Mouse (Mus musculus): ENCODE results near the gene Omt2b. TPM values are rescaled to one million over a fixed set of nuclear protein-coding genes. Genes with fewer than 3 reads are reported as not detected.
"Not testable (repeated sequence)": the region's sequence is repeated elsewhere in the genome, so short reads cannot be mapped to it uniquely, and the experiment has no call there.

The Omt2b gene
- not detected for total RNA-seq (2021)

DNA sequence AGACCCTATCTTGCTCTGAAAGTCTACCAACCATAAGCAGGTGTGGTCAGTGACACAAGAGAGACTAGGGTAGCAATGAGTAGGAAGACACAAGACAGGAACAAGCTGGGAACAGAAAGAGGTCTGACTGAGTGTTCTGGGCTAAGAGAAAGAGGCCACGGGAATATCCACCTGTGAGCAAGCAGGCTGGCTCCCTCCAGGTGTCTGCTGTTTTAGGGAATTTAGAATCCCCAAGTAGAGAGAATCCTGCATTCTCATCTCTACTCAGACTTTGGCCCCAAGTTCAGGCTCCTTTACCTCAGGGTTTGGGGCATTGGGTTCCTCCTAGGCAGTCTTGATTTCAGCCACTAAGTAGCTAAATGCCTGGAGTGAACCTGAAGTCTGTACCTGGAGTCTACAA lies at the start of gene Omt2b:
Omt2b (plus strand) TSS at position 301 of the 400 bp plus-strand sequence.
- intact Hi-C loops (cut with DNase I); DNase-seq (ENCODE audit: low spot score in 2 of 2): not testable (repeated sequence)

DNA sequence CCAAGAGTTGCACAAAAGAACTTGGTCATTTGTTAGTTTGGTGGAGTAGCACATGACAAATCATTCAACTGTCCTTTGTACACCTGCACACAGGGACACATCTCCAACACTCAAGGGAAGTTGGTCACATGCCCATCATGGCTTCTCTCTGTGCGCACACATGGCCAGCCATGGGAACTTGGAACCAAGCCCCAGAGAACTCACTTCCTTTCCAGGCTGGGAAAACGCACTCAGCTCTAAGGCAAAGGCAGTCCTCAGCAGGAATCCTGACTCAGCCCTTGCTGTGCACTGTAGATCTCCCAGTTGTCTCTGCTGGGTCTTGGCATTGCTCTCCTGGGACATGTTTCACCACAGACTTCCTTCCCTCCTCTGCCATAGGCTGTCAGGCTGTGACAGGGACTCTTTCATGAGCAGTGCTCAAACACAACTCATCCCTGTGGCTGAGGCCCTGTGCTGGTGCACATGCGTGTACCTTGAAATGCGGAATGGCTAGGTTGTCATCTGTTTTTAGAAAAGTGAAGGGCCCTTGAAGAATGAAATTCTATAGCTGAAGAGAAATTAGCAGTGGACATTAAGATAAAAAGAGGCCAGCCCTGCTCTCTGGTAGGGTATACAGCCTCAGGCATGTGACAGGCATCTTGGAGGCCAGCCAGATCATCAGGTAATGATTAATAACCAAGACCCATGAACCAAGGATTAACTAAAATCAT lies 45.2 kb upstream of the Omt2b start:
- intact Hi-C loops (cut with DNase I); DNase-seq (ENCODE audit: low spot score in 2 of 2): not testable (repeated sequence)

DNA sequence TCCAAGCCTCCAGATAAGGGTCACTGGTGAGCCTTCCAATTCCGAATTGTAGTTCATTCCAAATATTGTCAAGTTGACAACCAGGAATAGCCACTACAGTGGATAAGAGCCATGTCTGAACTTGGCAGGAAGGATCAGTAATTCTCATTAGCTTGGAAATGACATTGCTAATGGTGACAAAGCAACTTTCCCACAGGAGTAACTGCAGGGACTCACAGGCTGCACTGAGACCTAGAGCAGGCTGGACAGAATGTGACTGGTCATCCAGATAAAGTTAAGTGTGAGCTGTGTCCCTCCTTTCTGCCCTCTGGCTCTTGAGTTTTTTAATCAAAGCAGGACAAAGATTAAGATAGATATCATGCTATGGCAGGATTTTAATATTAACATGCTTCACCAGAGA lies 38.3 kb upstream of the Omt2b start:
- DNase-seq (ENCODE audit: low spot score in 2 of 2); intact Hi-C loops (cut with DNase I): not testable (repeated sequence)

DNA sequence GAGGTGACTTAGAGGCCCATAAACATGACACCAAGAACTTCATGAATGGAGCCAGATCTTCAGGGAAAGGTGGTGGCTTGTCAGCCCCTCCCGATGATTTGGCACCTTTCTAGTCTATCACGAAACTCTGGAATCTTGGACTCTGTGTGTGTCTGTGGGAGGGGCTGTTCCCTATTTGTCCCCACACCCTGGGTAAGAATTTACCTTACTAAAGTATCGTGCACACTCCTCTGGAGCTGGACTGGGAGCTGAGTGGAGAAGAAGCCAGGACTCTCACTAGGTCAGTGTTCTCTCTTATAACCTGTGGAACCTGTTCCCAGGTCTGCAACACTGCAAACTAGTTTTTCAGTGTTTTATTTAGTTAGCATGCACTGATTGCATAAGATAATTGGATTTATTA lies 37.7 kb upstream of the Omt2b start, which contains the start of gene Gm10639:
Gm10639 (plus strand) TSS at position 201 of the 400 bp plus-strand sequence.
- intact Hi-C loops (cut with DNase I), result loop anchor here (10.0 kb wide), 1 partner anchor 55 kb away; no protein-coding TSS in a partner anchor
- DNase-seq (ENCODE audit: low spot score in 2 of 2), result not testable (repeated sequence)

DNA sequence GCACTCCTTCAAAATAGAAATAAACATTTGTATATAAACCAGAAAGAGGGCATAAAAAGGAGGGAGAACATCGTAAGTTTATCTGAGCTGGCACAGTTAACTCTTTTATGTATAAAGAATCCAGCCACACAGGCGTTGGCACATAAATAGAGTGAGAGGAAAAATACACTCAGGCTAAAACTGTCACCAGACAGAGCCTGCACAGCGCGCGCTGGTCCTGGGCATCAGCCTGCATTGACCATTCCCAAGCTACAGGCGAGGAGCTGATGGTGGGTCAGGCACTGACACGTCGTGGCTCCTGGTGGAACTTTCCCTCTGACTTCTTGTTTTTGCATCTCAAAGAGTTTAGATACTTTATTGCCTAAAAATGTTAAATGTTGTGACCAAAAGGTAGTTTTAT lies 34.9 kb upstream of the Omt2b start:
- intact Hi-C loops (cut with DNase I), result loop anchor here (10.0 kb wide), 1 partner anchor 52 kb away; no protein-coding TSS in a partner anchor
- not testable (repeated sequence) for DNase-seq (ENCODE audit: low spot score in 2 of 2)

DNA sequence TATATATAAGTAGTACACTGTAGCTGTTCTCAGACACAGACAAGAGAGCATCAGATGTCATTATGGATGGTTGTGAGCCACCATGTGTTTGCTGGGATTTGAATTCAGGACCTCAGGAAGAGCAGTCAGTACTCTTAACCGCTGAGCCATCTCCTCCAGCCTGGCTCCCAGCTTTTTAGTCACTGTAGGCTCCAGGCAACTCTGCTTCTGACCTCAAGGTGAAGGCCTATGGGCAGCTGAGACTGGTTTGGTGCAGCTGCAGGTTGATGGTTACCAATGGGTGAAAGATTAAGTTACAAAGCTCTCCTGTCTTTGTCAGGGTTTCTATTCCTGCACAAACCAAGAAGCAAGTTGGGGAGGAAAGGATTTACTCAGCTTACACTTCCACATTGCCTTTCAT lies 33.7 kb upstream of the Omt2b start:
- intact Hi-C loops (cut with DNase I), result loop anchor here (10.0 kb wide), 1 partner anchor 51 kb away; no protein-coding TSS in a partner anchor
- DNase-seq (ENCODE audit: low spot score in 2 of 2), result not testable (repeated sequence)

DNA sequence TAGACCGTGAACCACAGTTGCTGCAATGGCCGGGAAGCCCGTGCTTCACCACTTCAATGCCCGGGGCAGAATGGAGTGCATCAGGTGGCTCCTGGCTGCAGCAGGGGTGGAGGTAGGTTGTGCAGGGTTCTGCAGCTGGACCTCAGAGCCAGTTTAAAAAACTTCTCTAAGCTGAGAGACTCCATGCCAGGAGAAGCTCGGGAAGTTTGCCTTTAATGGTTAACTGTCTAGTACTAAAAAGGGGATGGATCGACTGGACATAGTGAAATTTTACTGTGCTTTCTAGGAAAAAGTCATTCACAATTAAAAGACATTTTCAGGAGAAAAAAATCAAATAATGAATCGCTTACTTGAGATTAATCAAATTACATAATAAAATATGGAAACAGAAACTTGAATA lies 32.6 kb upstream of the Omt2b start:
- intact Hi-C loops (cut with DNase I), result loop anchor here (10.0 kb wide), 1 partner anchor 50 kb away; no protein-coding TSS in a partner anchor
- not testable (repeated sequence) for DNase-seq (ENCODE audit: low spot score in 2 of 2)

DNA sequence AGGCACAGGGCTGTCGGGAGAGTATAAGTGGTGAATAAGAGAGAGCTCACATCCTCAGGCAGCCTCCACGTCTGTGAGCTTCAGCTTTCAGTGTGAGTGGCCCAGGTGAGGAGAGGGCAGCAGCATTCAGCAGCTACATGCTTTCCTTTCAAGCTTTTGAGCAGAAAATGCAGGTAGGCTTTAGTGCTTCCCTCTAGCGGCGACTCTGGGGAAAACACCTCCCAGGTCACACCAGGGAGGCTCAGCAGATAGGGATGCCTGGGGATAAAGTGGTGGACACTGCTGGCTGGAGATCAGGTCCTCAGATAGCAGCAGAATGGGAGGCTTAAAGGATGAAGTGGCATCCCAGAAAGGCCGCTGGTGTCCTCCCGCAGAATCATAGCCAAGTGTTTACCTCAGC lies 31.3 kb upstream of the Omt2b start:
- intact Hi-C loops (cut with DNase I), result loop anchor here (10.0 kb wide), 1 partner anchor 49 kb away; no protein-coding TSS in a partner anchor
- peak in 1 of 2 experiments; percentile 14 for DNase-seq (ENCODE audit: low spot score in 2 of 2)

DNA sequence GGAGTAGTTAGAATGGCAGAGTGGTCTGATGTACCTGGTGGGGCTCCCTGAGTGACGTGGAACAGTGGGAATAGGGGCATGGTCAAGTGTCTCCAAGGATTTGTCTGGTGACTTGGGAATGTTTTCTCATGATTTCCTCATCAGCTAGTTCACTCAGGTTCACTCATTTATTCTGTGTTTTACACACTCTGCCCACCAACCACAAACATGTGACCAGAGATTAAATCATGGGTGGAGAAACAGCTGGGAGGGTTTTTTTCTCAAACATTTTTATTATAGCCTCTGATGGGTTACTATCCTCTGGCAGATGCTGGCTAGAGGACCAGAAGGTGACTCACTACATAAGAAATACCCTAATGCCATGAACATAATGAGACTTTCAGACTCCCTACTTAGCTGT lies 29.2 kb upstream of the Omt2b start:
- intact Hi-C loops (cut with DNase I), result loop anchor here (10.0 kb wide), 1 partner anchor 47 kb away; no protein-coding TSS in a partner anchor
- DNase-seq (ENCODE audit: low spot score in 2 of 2), result no peak

DNA sequence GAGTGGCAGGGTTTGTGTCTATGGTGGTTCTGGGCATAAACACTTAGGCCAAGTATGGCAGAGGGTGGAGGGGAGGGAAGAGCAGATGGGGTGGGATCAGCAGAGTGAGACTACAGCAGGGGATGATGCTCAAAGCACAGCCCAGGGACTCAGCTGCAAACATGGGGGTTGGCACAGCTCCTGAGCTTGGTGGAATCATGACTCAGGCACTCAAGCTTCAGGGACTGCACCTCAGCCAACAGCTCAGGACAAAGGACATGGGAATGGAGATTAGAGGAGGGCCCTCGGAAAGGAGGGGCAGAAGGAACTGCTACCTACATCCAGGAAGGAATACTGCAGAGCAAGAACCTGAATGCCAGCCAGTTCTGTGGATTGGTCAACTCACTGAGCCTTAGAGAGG lies 28.2 kb upstream of the Omt2b start:
- intact Hi-C loops (cut with DNase I), result loop anchor here (10.0 kb wide), 1 partner anchor 46 kb away; no protein-coding TSS in a partner anchor
- DNase-seq (ENCODE audit: low spot score in 2 of 2), result not testable (repeated sequence)

DNA sequence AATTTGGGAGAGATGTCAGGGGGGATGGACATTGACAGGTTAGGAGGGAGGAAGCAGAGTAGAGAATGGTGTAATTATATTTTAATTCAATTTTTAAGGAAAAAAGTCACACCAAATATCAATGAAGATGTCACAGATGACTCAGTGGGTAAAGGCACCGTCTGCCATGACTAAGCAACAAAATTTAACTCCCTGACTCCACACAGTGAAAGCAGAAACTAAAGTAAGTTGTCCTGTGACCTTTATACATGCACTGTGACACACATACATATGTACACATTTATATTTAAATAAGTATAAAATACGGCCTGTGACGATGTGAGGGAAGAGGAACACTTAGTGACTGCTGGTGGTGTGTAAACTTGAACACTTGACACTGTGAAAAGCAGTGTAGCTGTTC lies 19.3 kb upstream of the Omt2b start:
- DNase-seq (ENCODE audit: low spot score in 2 of 2); intact Hi-C loops (cut with DNase I): not testable (repeated sequence)

DNA sequence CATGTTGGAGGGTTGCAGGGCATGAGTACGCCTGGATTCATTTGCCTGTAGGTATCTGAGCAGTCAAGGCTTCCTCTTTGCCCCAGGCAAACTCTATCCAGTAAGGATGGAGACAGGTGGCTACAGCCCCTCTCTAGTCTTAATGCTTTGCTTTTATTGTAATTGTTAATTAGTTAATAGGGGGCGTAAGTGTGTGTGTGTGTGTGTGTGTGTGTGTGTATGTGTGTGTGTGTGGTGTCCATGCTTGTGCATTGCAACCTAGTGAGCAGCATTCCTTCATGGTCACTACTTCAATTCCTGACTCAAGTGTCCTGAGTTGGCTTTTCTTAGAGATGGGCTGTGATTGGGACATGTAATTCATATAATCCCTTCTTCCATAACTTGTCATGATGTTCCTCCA lies 12.7 kb upstream of the Omt2b start, which contains the start of gene Omt2a:
Omt2a (minus strand) TSS at position 101 of the 400 bp plus-strand sequence.
- intact Hi-C loops (cut with DNase I), result no loop called here

DNA sequence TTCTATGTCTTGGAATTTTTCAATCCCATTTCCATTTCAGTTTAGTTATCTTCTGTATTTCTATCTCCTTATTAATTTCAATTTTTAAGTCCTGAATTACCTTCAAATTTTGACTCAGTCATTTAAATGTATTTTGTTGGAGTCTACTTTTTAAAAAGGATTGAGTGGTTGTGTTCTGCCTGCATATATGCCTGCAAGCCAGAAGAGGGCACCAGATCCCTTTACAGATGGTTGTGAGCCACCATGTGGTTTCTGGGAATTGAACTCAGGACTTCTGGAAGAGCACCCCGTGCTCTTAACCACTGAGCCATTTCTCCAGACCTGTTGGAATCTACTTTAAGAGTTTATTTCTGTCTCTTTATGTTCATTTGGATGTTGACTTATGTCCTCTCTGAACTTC lies 7.9 kb upstream of the Omt2b start:
- intact Hi-C loops (cut with DNase I), result no loop called here
- no peak for DNase-seq (ENCODE audit: low spot score in 2 of 2)

More for the DNA sequence above, 12.7 kb upstream of the Omt2b start, which contains the start of gene Omt2a:
- DNase-seq (ENCODE audit: low spot score in 2 of 2), result no peak

DNA sequence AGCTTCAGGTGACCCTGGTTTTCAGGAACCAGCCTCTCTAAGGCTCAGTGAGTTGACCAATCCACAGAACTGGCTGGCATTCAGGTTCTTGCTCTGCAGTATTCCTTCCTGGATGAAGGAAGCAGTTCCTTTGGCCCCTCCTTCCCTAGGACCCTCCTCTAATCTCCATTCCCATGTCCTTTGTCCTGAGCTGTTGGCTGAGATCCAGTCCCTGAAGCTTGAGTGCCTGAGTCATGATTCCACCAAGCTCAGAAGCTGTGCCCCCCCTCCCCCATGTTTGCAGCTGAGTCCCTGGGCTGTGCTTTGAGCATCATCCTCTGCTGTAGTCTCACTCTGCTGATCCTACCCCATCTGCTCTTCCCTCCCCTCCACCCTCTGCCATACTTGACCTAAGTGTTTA lies 9.7 kb downstream of the Omt2b start:
- DNase-seq (ENCODE audit: low spot score in 2 of 2); intact Hi-C loops (cut with DNase I): not testable (repeated sequence)

DNA sequence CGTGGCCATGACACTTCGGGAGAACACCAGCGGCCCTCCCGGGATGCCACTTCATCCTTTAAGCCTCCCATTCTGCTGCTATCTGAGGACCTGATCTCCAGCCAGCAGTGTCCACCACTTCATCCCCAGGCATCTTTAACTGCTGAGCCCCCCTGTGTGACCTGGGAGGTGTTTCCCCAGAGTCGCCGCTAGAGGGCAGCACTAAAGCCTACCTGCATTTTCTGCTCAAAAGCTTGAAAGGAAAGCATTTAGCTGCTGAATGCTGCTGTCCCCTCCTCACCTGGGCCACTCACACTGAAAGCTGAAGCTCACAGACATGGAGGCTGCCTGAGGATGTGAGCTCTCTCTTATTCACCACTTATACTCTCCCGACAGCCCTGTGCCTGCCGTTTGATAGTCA lies 12.9 kb downstream of the Omt2b start:
- intact Hi-C loops (cut with DNase I), result loop anchor here (10.0 kb wide), 1 partner anchor 46 kb away; no protein-coding TSS in a partner anchor
- DNase-seq (ENCODE audit: low spot score in 2 of 2), result peak; percentile 11

DNA sequence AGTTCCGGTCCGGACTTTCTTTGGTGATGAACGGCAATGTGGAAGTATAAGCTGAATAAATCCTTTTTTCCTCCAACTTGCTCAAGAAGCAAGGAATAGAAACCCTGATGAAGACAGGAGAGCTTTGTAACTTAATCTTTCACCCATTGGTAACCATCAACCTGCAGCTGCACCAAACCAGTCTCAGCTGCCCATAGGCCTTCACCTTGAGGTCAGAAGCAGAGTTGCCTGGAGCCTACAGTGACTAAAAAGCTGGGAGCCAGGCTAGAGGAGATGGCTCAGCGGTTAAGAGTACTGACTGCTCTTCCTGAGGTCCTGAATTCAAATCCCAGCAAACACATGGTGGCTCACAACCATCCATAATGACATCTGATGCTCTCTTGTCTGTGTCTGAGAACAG lies 15.1 kb downstream of the Omt2b start:
- intact Hi-C loops (cut with DNase I), result loop anchor here (10.0 kb wide), 1 partner anchor 48 kb away; no protein-coding TSS in a partner anchor
- DNase-seq (ENCODE audit: low spot score in 2 of 2), result not testable (repeated sequence)

DNA sequence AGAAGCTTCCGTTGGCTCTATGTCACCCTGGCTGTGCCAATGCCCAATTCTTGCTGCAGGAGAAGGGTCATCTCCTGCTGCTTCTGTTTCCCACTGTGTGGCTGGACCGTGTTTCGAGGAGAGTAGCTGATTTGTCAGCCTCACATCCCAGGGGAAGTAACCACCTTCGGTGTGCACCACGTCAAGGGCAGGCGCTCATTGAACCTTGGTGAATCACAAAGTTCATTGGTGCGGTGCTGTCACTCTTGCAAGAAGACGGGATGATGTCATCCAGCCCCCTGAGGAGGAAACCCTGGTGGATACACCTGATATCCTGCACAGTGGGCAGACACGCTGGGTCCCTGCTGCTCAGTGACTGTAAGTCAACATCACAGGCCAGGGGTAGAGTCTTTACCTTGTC lies 15.7 kb downstream of the Omt2b start:
- intact Hi-C loops (cut with DNase I), result loop anchor here (10.0 kb wide), 1 partner anchor 48 kb away; no protein-coding TSS in a partner anchor
- not testable (repeated sequence) for DNase-seq (ENCODE audit: low spot score in 2 of 2)

DNA sequence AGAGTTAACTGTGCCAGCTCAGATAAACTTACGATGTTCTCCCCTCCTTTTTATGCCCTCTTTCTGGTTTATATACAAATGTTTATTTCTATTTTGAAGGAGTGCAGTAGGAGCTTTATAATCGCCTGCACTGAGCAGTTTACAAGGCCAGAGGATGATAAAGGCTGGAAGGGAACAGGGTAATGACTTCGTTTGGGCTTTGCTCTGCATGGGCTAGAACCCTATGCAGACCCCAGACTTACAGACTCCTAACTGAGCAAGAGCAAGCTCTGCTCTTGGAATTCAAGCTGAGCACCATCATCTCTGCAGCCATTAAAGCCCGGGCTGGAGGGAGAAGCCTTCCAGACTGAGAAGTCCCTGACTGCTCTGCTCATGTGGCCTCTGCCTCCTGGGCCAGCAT lies 17.8 kb downstream of the Omt2b start:
- DNase-seq (ENCODE audit: low spot score in 2 of 2), result not testable (repeated sequence)
- intact Hi-C loops (cut with DNase I), result loop anchor here (10.0 kb wide), 1 partner anchor 50 kb away; no protein-coding TSS in a partner anchor

DNA sequence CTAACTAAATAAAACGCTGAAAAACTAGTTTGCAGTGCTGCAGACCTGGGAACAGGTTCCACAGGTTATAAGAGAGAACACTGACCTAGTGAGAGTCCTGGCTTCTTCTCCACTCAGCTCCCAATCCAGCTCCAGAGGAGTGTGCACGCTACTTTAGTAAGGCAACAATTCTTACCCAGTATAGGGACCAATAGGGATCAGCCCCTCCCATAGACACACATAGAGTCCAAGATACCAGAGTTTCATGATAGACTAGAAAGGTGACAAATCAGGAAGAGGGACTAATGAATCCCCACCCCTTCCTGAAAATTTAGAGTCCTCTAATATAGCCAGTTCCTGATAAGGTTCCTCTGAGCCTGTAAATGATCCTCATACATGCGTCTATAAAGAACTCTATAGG lies 19.6 kb downstream of the Omt2b start:
- intact Hi-C loops (cut with DNase I), result loop anchor here (10.0 kb wide), 1 partner anchor 52 kb away; no protein-coding TSS in a partner anchor

DNA sequence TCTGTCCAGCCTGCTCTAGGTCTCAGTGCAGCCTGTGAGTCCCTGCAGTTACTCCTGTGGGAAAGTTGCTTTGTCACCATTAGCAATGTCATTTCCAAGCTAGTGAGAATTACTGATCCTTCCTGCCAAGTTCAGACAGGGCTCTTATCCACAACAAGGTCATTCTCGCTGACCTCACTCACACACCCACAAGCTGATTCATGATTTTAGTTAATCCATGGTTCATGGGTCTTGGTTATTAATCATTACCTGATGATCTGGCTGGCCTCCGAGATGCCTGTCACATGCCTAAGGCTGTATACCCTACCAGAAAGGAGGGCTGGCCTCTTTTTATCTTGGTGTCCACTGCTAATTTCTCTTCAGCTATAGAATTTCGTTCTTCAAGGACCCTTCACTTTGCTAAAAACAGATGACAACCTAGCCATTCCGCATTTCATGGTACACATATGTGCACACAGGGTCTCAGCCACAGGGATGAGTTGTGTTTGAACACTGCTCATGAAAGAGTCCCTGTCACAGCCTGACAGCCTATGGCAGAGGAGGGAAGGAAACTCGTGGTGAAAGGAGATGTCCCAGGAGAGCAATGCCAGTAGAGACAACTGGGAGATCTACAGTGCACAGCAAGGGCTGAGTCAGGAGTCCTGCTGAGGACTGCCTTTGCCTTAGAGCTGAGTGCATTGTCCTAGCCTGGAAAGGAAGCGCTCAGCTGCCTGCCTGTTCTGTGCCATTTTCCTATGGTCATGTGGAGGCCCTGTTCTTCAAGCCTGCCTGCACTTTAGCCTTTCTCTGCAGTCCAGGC lies 21.0 kb downstream of the Omt2b start:
- not testable (repeated sequence) for DNase-seq (ENCODE audit: low spot score in 2 of 2)
- intact Hi-C loops (cut with DNase I), result loop anchor here (10.0 kb wide), 1 partner anchor 54 kb away; no protein-coding TSS in a partner anchor

More for the DNA sequence above, 19.6 kb downstream of the Omt2b start:
- no peak for DNase-seq (ENCODE audit: low spot score in 2 of 2)
